ENCODE assay signal across 18 mouse cellular contexts in genomic region chr10:14303476-14303875, GRCm38 (mm10).
DNase-seq lines count a peak whose midpoint lies in the region; ATAC-seq and TF ChIP-seq lines count a peak whose summit lies in the region.
"Had no signal": no experiment of that assay in that cellular context is flagged by ENCODE, and none has a peak within 500 bp of the region (broad histone marks: within the 10 kb centered on the region; RNA-seq: fewer than 3 reads in every experiment).

No protein-coding gene starts in this region.

- DNase-seq in lung, postnatal 10 days, result peak; percentile 10
- no peak for DNase-seq in lung, postnatal 0 days (ENCODE audit: low spot score)
- peak; percentile 28 for DNase-seq in adrenal gland, adult 8-10 months
- DNase-seq in gastrocnemius, postnatal 10 days, result peak; percentile 8
- DNase-seq in skeletal muscle tissue, adult 2 months (ENCODE audit: low read depth, low spot score), result peak; percentile 82
- DNase-seq in frontal cortex, postnatal 14 days (ENCODE audit: low spot score in 2 of 2), result no peak
- DNase-seq in frontal cortex, postnatal 25 days (ENCODE audit: low spot score in 2 of 2), result no peak
- DNase-seq: cerebellum, postnatal 10 days; embryo, embryonic 11 days; kidney, adult 18-20 months; kidney, postnatal 25 days; layer of hippocampus, adult 9-11 months; lung, embryonic 14.5 days; thymus, postnatal 14 days had no signal

- ATAC-seq in lung, postnatal 0 days, result no peak
- ATAC-seq: hindbrain, postnatal 0 days; liver, embryonic 12.5 days; midbrain, embryonic 16.5 days had no signal

- H3K36me3 ChIP-seq in lung, postnatal 0 days (ENCODE audit: insufficient read depth, low read length), result no peaks in the 10 kb centered on the region
- H3K36me3 ChIP-seq: embryonic facial prominence, embryonic 15.5 days; liver, embryonic 12.5 days had no signal

- no peak overlapping the region for H3K4me2 ChIP-seq in lung, postnatal 0 days (replicated peaks; ENCODE audit: low read depth, low read length)
- H3K4me2 ChIP-seq: embryonic facial prominence, embryonic 15.5 days; liver, embryonic 12.5 days; lung, embryonic 14.5 days had no signal

- H3K4me3 ChIP-seq in lung, postnatal 0 days (ENCODE audit: low read depth, low read length), result no peak overlapping the region
- H3K4me3 ChIP-seq: embryonic facial prominence, embryonic 15.5 days; liver, embryonic 12.5 days had no signal

- no peak overlapping the region for H3K27ac ChIP-seq in lung, postnatal 0 days (ENCODE audit: low read length)
- H3K27ac ChIP-seq: embryonic facial prominence, embryonic 15.5 days; hindbrain, postnatal 0 days; liver, embryonic 12.5 days had no signal

- no peak for TF ChIP-seq EP300 in lung, postnatal 0 days (IDR thresholded peaks at IDR 0.05)

- TF ChIP-seq CTCF in lung, postnatal 0 days (IDR thresholded peaks at IDR 0.05), result no peak

- H3K9me3 ChIP-seq in lung, postnatal 0 days (ENCODE audit: low read length), result no peaks in the 10 kb centered on the region
- H3K9me3 ChIP-seq: embryonic facial prominence, embryonic 15.5 days; liver, embryonic 12.5 days had no signal

- H3K4me1 ChIP-seq in lung, postnatal 0 days (ENCODE audit: insufficient read depth, low read depth, low read length), result no peaks in the 10 kb centered on the region
- H3K4me1 ChIP-seq: embryonic facial prominence, embryonic 15.5 days; liver, embryonic 12.5 days had no signal

- no peaks in the 10 kb centered on the region for H3K27me3 ChIP-seq in lung, postnatal 0 days (replicated peaks; ENCODE audit: insufficient read depth, low read length)
- H3K27me3 ChIP-seq: embryonic facial prominence, embryonic 15.5 days; liver, embryonic 12.5 days had no signal

- H3K9ac ChIP-seq in lung, postnatal 0 days (replicated peaks; ENCODE audit: low read depth), result no peak overlapping the region
- H3K9ac ChIP-seq: embryonic facial prominence, embryonic 15.5 days; liver, embryonic 12.5 days; lung, embryonic 14.5 days had no signal

Comparison
In these comparisons a context has a peak if more than half of its experiments do, and no peak if none do; other contexts are left out.
1. DNase-seq: peak in lung, postnatal 10 days (single experiment), adrenal gland, adult 8-10 months (single experiment), gastrocnemius, postnatal 10 days (single experiment) and skeletal muscle tissue, adult 2 months (single experiment); none in lung, postnatal 0 days (single experiment), frontal cortex, postnatal 14 days (0 of 2) and frontal cortex, postnatal 25 days (0 of 2).